Mouse (Mus musculus) liver, embryonic 13.5 days (tissue): Measurements from ENCODE around the gene Tmem237. TPM values are rescaled to one million over a fixed set of nuclear protein-coding genes. Genes with fewer than 3 reads are reported as not detected.

Experiments used
- ATAC-seq: fragments of 200-750 bp; cut with Nextera tagmentation; 2 replicates; pipeline ENCODE4 v1.8.0; 2017; ENCODE audit warnings: low read depth, mild to moderate bottlenecking, moderate number of reproducible peaks, moderate library complexity
- DNase-seq: peaks from one replicate; pipeline ENCODE4 v3.0.0; 2022
- H3K27ac ChIP-seq: fragments of 300-500 bp; sonication (generic); 2 replicates; pipeline ENCODE4 v1.5.1; 2015; ENCODE audit warnings: moderate library complexity, mild to moderate bottlenecking, inconsistent platforms
- H3K27me3 ChIP-seq: fragments of 300-500 bp; sonication (generic); 2 replicates; pipeline ENCODE4 v1.6.1; 2015; ENCODE audit warnings: mild to moderate bottlenecking, inconsistent platforms
- H3K36me3 ChIP-seq: fragments of 300-500 bp; sonication (generic); 2 replicates; pipeline ENCODE4 v1.6.1; 2015; ENCODE audit warnings: mild to moderate bottlenecking, inconsistent platforms
- H3K4me1 ChIP-seq: fragments of 300-500 bp; sonication (generic); replicated peaks from 2 replicates; pipeline ENCODE4 v1.6.1; 2015; ENCODE audit warnings: inconsistent platforms
- H3K4me2 ChIP-seq: fragments of 300-500 bp; sonication (generic); 2 replicates; pipeline ENCODE4 v1.6.1; 2015; ENCODE audit warnings: inconsistent platforms, mild to moderate bottlenecking, moderate library complexity
- H3K4me3 ChIP-seq: fragments of 300-500 bp; sonication (generic); replicated peaks from 2 replicates; pipeline ENCODE4 v1.5.1; 2015; ENCODE audit warnings: mild to moderate bottlenecking, inconsistent platforms
- H3K9ac ChIP-seq: fragments of 300-500 bp; sonication (generic); 2 replicates; pipeline ENCODE4 v1.6.1; 2015; ENCODE audit warnings: mild to moderate bottlenecking, inconsistent platforms
- H3K9me3 ChIP-seq: fragments of 300-500 bp; sonication (generic); replicated peaks from 2 replicates; pipeline ENCODE4 v1.6.1; 2016; ENCODE audit warnings: inconsistent platforms
- WGBS: fragments of 180-500 bp; shearing (Covaris S2); methylation state at CpG from one replicate; pipeline ENCODE4 v1.1.7; 2015; ENCODE audit not compliant: insufficient replicate concordance; 5-methylcytosine and 5-hydroxymethylcytosine counted together
- polyA plus RNA-seq: library from polyadenylated mRNA; unstranded; fragments of >200 nt; fragmentation: Nextera tagmentation; extraction: Ambion mirVana; gene quantifications from 2 replicates; pipeline ENCODE4 v1.2.1, GENCODE M21; 2015

Gene Tmem237
- polyA plus RNA-seq, 1 experiment from 2014 or later: 9.3 TPM

GRCm38 (mm10) chr1:59070867-59071266 is 49.3 kb downstream of the Tmem237 start:
- 26% methylated on average over 3 of the region's 3 CpGs for WGBS
- Histone ChIP-seq H3K9ac (no peak overlapping the region), H3K27ac (no peak overlapping the region), H3K4me3 (no peak overlapping the region), H3K9me3 (no peaks in the 10 kb centered on the region), H3K4me1 (no peaks in the 10 kb centered on the region), H3K27me3 (no peaks in the 10 kb centered on the region), H3K36me3 (no peaks in the 10 kb centered on the region), H3K4me2 (no peak overlapping the region)
- DNase-seq (no peak), ATAC-seq (no peak)

GRCm38 (mm10) chr1:59067976-59068375 is 52.2 kb downstream of the Tmem237 start:
- Histone ChIP-seq H3K4me1 (no peaks in the 10 kb centered on the region), H3K4me3 (no peak overlapping the region), H3K36me3 (no peaks in the 10 kb centered on the region), H3K4me2 (no peak overlapping the region), H3K9me3 (no peaks in the 10 kb centered on the region), H3K27ac (no peak overlapping the region), H3K27me3 (no peaks in the 10 kb centered on the region), H3K9ac (no peak overlapping the region)
- ATAC-seq: no peak
- no peak for DNase-seq
- 33% methylated on average over 3 of the region's 3 CpGs for WGBS

- no peak for DNase-seq
- ATAC-seq: no peak
- WGBS: 33% methylated on average over 3 of the region's 3 CpGs
- no peak overlapping the region for H3K9ac ChIP-seq
- H3K4me1 ChIP-seq: no peaks in the 10 kb centered on the region
- H3K36me3 ChIP-seq: no peaks in the 10 kb centered on the region
- no peak overlapping the region for H3K27ac ChIP-seq
- H3K9me3 ChIP-seq: no peaks in the 10 kb centered on the region
- H3K4me3 ChIP-seq: no peak overlapping the region
- H3K4me2 ChIP-seq: no peak overlapping the region
- H3K27me3 ChIP-seq: no peaks in the 10 kb centered on the region
Observed at GRCm38 (mm10) chr1:59063697-59064096, 56.5 kb downstream of the Tmem237 start.

GRCm38 (mm10) chr1:59056955-59057354 is 63.3 kb downstream of the Tmem237 start:
- no peaks in the 10 kb centered on the region for H3K27me3 ChIP-seq
- no peak overlapping the region for H3K4me3 ChIP-seq
- H3K4me1 ChIP-seq: no peaks in the 10 kb centered on the region
- H3K9ac ChIP-seq: no peak overlapping the region
- DNase-seq: no peak
- H3K9me3 ChIP-seq: no peaks in the 10 kb centered on the region
- H3K36me3 ChIP-seq: no peaks in the 10 kb centered on the region
- ATAC-seq: no peak
- H3K4me2 ChIP-seq: no peak overlapping the region
- 34% methylated on average over 2 of the region's 2 CpGs for WGBS
- no peak overlapping the region for H3K27ac ChIP-seq

GRCm38 (mm10) chr1:59051306-59051705 is 68.9 kb downstream of the Tmem237 start:
- 48% methylated on average over 2 of the region's 2 CpGs for WGBS
- H3K9ac ChIP-seq: no peak overlapping the region
- ATAC-seq: no peak
- no peak overlapping the region for H3K4me2 ChIP-seq
- DNase-seq: no peak
- H3K36me3 ChIP-seq: no peaks in the 10 kb centered on the region
- H3K4me1 ChIP-seq: no peaks in the 10 kb centered on the region
- no peak overlapping the region for H3K27ac ChIP-seq
- H3K4me3 ChIP-seq: no peak overlapping the region
- H3K9me3 ChIP-seq: no peaks in the 10 kb centered on the region
- no peaks in the 10 kb centered on the region for H3K27me3 ChIP-seq

Other genes with a start within 250 kb of the Tmem237 start
- gene Trak2, start 147.0 kb downstream of the Tmem237 start, polyA plus RNA-seq: 41.5 and 58.7 TPM in 2 replicates
- 41.0 and 44.8 TPM in 2 replicates for gene Stradb, start 146.9 kb downstream of the Tmem237 start, polyA plus RNA-seq
- not detected in 2 replicates for gene C2cd6, start 25.5 kb downstream of the Tmem237 start, polyA plus RNA-seq
- gene Mpp4, start 43.0 kb upstream of the Tmem237 start, polyA plus RNA-seq: 0.23 and 0.36 TPM in 2 replicates
- 4.5 and 6.4 TPM in 2 replicates for gene Als2, start 116.8 kb upstream of the Tmem237 start, polyA plus RNA-seq
- gene Cdk15, start 136.5 kb upstream of the Tmem237 start, polyA plus RNA-seq: not detected in 2 replicates